Mouse (Mus musculus) kidney, adult 2 months (tissue): ENCODE measurements at regions not wholly inside any gene's neighbourhood (a gene's known extent, or its start where the extent isn't known, plus 50 kb on each side); places are given as distances from the start of the nearest gene placed in this dataset.

ENCODE experiments used
- CTCF ChIP-seq: fragments of 200-500 bp; conservative IDR thresholded peaks from 2 replicates; pipeline ENCODE4 v1.5.1; 2011; ENCODE audit warnings: low read depth, mild to moderate bottlenecking, control low read depth, low read length, moderate library complexity, mixed read lengths; ENCODE audit not compliant: insufficient read depth, insufficient read length
- POLR2A ChIP-seq: fragments of 200-500 bp; IDR thresholded peaks from one replicate; pipeline ENCODE4 v1.6.1; 2011; ENCODE audit warnings: low read depth, low read length, control low read depth

GRCm38 (mm10) chr2:178744617-178745016 is 314.3 kb downstream of the Cdh26 start:
- TF ChIP-seq CTCF (no peak), POLR2A (no peak)
